Mouse (Mus musculus) central nervous system, embryonic 18 days (tissue): Measurements from ENCODE around the gene Boll. TPM values are rescaled to one million over a fixed set of nuclear protein-coding genes. Genes with fewer than 3 reads are reported as not detected.

ENCODE experiments used
- polyA plus RNA-seq: library from polyadenylated mRNA; depleted of rRNA; stranded (reverse); fragments of >200 nt; gene quantifications from 2 replicates; pipeline ENCODE4 v1.2.3, GENCODE M21; 2012; rRNA removed

The Boll gene
- 0.05 TPM in 1 of 2 replicates, not detected in the other for polyA plus RNA-seq

DNA sequence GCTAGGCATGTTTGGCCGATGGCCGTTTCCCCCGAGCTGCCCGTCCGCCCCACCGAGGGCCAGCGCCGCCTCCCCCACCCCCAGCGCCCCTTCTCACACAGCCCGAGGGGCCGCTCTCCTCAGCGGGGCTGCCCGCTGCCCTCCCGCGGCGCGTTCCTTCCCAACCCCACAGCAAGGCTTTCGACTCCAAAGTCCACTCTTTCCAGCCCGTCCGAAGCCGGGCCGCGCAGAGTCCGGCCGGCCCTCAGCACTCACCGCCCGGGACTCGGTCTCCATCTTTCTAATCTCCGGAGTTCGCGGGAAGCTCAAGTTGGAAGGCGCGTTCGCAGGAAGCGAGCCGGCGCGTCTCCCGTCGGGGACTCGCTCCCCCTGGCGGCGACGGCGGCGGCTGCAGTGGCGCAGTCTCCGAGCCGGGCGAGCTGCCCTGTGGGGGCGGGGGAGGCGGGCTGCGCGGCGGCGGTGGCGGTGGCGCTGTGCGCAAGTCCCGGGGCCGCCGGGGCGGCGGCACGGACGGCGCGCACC, at the start of gene Boll:
Gene Boll (minus strand): TSS at position 426 of the 522 bp plus-strand sequence.

GRCm38 (mm10) chr1:55405272-55406022, 42.2 kb upstream of the Boll start, which contains the start of gene Plcl1:
Gene Plcl1, plus strand, starts transcription at chr1:55405921.

DNA sequence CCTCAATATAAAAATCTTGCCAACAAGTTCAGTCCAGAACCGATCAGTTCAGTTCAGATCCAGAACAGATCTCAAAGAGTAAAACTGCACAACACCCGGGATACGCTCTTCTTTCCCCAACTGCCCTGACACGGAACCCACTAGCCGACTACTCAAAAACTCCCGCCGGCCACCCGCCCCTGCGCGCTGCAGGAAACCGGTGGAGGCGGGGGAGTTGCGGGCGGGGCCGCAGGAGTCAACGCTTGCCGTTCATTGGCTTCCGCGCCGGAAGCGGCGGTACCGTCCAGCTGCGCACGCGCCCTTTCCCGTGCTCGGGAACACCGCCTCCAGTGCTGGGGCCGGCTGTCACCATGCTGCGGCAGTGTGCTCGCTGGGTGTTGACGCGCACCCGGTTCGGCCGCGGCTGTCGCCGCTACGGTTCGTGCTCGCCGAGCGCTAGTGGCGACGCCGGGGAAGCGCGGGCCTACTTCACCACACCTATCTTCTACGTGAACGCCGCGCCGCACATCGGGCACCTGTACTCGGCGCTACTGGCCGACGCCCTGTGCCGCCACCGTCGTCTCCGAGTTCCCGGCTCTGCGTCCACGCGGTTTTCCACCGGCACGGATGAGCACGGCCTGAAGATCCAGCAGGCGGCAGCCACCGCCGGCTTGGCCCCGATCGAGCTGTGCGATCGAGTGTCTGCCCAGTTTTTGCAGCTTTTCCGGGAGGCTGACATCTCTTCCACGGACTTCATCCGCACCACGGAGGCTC, 126.2 kb downstream of the Boll start, which contains the start of gene Mars2:
Gene Mars2 (plus strand): TSS at position 288 of the 753 bp plus-strand sequence.

DNA sequence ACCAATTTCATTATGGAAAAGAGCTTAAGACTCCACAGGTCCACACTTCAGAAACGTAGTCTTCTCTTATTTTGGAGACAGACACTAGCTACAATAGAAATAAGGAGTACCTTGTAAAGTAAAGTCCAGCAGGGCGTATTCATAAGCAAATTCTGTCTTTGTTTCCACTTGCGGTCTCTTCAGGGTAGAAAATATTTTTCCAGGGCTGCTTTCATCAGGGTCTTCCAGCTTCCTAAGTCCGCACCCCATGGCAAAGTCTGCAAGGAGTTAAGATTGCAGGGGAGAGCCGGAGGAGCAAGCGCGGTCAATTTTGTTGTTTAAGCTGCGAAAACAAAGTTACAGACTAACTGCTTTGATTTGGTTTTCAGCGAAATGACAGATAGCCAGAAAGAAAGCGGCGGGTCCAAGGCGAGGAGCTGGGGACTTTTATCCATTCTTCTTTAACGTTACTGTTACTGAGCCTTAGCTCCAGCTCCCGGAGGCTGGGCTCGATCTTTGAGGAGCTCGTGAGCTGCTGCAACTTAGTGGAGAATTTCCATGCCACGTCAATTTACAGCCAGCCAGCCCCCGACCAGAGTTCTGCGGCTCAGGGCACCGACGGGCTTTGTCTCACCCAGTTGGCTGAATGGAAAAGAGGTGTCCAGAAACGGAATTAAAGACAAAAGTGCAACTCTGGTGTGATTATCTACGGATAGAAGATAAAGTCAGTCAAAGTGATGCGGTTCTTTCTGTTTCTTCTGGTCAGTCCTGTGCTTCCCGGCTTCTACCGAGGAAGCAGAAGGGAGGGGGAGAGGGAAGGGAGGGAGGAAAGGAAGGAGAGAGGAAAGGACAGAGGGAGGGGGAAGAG, 137.0 kb downstream of the Boll start, which contains the start of gene Rftn2:
Gene Rftn2 (minus strand): TSS at position 772 of the 847 bp plus-strand sequence.

Other genes with a start within 250 kb of the Boll start
- gene Mob4, start 232.2 kb downstream of the Boll start, polyA plus RNA-seq: 59.1 and 61.9 TPM in 2 replicates
- 9.0 and 10.8 TPM in 2 replicates for gene Rftn2, start 136.7 kb downstream of the Boll start, polyA plus RNA-seq
- gene Mars2, start 126.3 kb downstream of the Boll start, polyA plus RNA-seq: 5.4 and 5.6 TPM in 2 replicates
- gene Plcl1, start 42.5 kb upstream of the Boll start, polyA plus RNA-seq: 4.4 and 4.9 TPM in 2 replicates